Mouse (Mus musculus) MEL (cell line): ENCODE measurements around the gene Pcgf6. TPM values are rescaled to one million over a fixed set of nuclear protein-coding genes. Genes with fewer than 3 reads are reported as not detected.

Source experiments
- DNase-seq: peaks from one replicate; pipeline ENCODE4 v3.0.0; 2011; ENCODE audit warnings: low read depth, low spot score
- H3K27ac ChIP-seq: 2 replicates; pipeline ENCODE4 v1.5.1; 2012; ENCODE audit warnings: low read depth, mild to moderate bottlenecking, control low read depth, low read length, moderate library complexity; ENCODE audit not compliant: control insufficient read depth
- H3K27me3 ChIP-seq, 2 experiments: fragments of 150-350 bp in 1 of 2; sonication (generic) in 1 of 2; 2 replicates each; pipeline ENCODE4 v1.6.1; 2012; ENCODE audit warnings: low read length in 2 of 2, mild to moderate bottlenecking in 2 of 2, improper control_type of control experiment in 1 of 2, moderate library complexity in 1 of 2; ENCODE audit not compliant: insufficient read depth in 2 of 2, control insufficient read depth in 1 of 2
- H3K36me3 ChIP-seq, 2 experiments: 2 replicates each; pipeline ENCODE4 v1.6.1; 2012 to 2014; ENCODE audit warnings: low read length in 2 of 2, improper control_type of control experiment in 1 of 2, inconsistent platforms in 1 of 2, mild to moderate bottlenecking in 1 of 2; ENCODE audit not compliant: insufficient read depth in 2 of 2, control insufficient read depth in 1 of 2
- H3K4me1 ChIP-seq, 2 experiments: fragments of 150-350 bp in 1 of 2; sonication (generic) in 1 of 2; 2 replicates each; pipeline ENCODE4 v1.6.1; 2012; ENCODE audit warnings: low read length in 2 of 2, improper control_type of control experiment in 1 of 2, mild to moderate bottlenecking in 1 of 2; ENCODE audit not compliant: insufficient read depth in 2 of 2, control insufficient read depth in 1 of 2
- H3K4me3 ChIP-seq, 2 experiments: fragments of 150-350 bp in 1 of 2; sonication (generic) in 1 of 2; 2 replicates each; pipeline ENCODE4 v1.5.1; 2012; ENCODE audit warnings: low read depth in 2 of 2, low read length in 2 of 2, mild to moderate bottlenecking in 2 of 2, moderate library complexity in 2 of 2, control low read depth in 1 of 2, improper control_type of control experiment in 1 of 2; ENCODE audit not compliant: control insufficient read depth in 1 of 2, insufficient read depth in 1 of 2
- H3K79me2 ChIP-seq: 2 replicates; pipeline ENCODE4 v1.6.1; 2012; ENCODE audit warnings: mild to moderate bottlenecking, low read length, moderate library complexity; ENCODE audit not compliant: control insufficient read depth, poor library complexity, insufficient read depth
- H3K9ac ChIP-seq: 2 replicates; pipeline ENCODE4 v1.6.1; 2012; ENCODE audit warnings: low read depth, mild to moderate bottlenecking, control low read depth, low read length, moderate library complexity; ENCODE audit not compliant: control insufficient read depth, poor library complexity, severe bottlenecking
- H3K9me3 ChIP-seq: fragments of 150-350 bp; sonication (generic); replicated peaks from 2 replicates; pipeline ENCODE4 v1.6.1; 2012; ENCODE audit warnings: mild to moderate bottlenecking, low read length, improper control_type of control experiment, moderate library complexity; ENCODE audit not compliant: insufficient read depth
- BHLHE40 ChIP-seq: IDR thresholded peaks from 2 replicates; pipeline ENCODE4 v1.6.1; 2012; ENCODE audit warnings: low read depth, mild to moderate bottlenecking, inconsistent platforms, low read length, improper control_type of control experiment, borderline replicate concordance
- CHD1 ChIP-seq: IDR thresholded peaks from 2 replicates; pipeline ENCODE4 v1.6.1; 2012; ENCODE audit warnings: low read depth, mild to moderate bottlenecking, inconsistent platforms, low read length, improper control_type of control experiment
- CTCF ChIP-seq, 3 experiments: IDR thresholded peaks in 2 of 3; conservative IDR thresholded peaks in 1 of 3; 2 replicates each; pipeline ENCODE4 v1.5.1; 2011 to 2012; ENCODE audit warnings: low read length in 3 of 3, low read depth in 2 of 3, mild to moderate bottlenecking in 2 of 3, improper control_type of control experiment in 1 of 3, inconsistent platforms in 1 of 3, mixed read lengths in 1 of 3, moderate library complexity in 1 of 3; ENCODE audit not compliant: control insufficient read depth in 1 of 3, insufficient read depth in 1 of 3, poor library complexity in 1 of 3, severe bottlenecking in 1 of 3
- ELF1 ChIP-seq: IDR thresholded peaks from 2 replicates; pipeline ENCODE4 v1.6.1; 2014; ENCODE audit warnings: low read depth, mild to moderate bottlenecking, inconsistent platforms, low read length, improper control_type of control experiment, moderate library complexity
- HCFC1 ChIP-seq: IDR thresholded peaks from 2 replicates; pipeline ENCODE4 v1.6.1; 2012; ENCODE audit warnings: low read depth, mild to moderate bottlenecking, inconsistent platforms, low read length, improper control_type of control experiment, moderate library complexity
- JUND ChIP-seq: IDR thresholded peaks from 2 replicates; pipeline ENCODE4 v1.6.1; 2011; ENCODE audit warnings: low read depth, mild to moderate bottlenecking, improper control_type of control experiment, low read length
- MAFK ChIP-seq: IDR thresholded peaks from 2 replicates; pipeline ENCODE4 v1.6.1; 2011; ENCODE audit warnings: low read depth, mild to moderate bottlenecking, low read length, improper control_type of control experiment, borderline replicate concordance
- MAX ChIP-seq: IDR thresholded peaks from 2 replicates; pipeline ENCODE4 v1.6.1; 2011; ENCODE audit warnings: low read length, improper control_type of control experiment
- MAZ ChIP-seq: IDR thresholded peaks from 2 replicates; pipeline ENCODE4 v1.6.1; 2012; ENCODE audit warnings: low read depth, mild to moderate bottlenecking, inconsistent platforms, low read length, improper control_type of control experiment
- MYB ChIP-seq: IDR thresholded peaks from 2 replicates; pipeline ENCODE4 v1.6.1; 2011; ENCODE audit warnings: mild to moderate bottlenecking, low read depth, low read length, improper control_type of control experiment
- NELFE ChIP-seq: IDR thresholded peaks from 2 replicates; pipeline ENCODE4 v1.6.1; 2011; ENCODE audit warnings: low read depth, low read length, improper control_type of control experiment
- POLR2AphosphoS2 ChIP-seq: IDR thresholded peaks from 2 replicates; pipeline ENCODE4 v1.6.1; 2011; ENCODE audit warnings: low read length, improper control_type of control experiment
- SIN3A ChIP-seq: IDR thresholded peaks from 2 replicates; pipeline ENCODE4 v1.6.1; 2012; ENCODE audit warnings: low read length, improper control_type of control experiment, inconsistent platforms
- TAL1 ChIP-seq: IDR thresholded peaks from 2 replicates; pipeline ENCODE4 v1.6.1; 2012; ENCODE audit warnings: mild to moderate bottlenecking, inconsistent platforms, low read length, moderate library complexity, mixed read lengths
- TBP ChIP-seq: IDR thresholded peaks from 2 replicates; pipeline ENCODE4 v1.8.0; 2011; ENCODE audit warnings: low read depth, low read length, improper control_type of control experiment
- UBTF ChIP-seq: IDR thresholded peaks from 2 replicates; pipeline ENCODE4 v1.6.1; 2012; ENCODE audit warnings: low read depth, mild to moderate bottlenecking, inconsistent platforms, low read length, improper control_type of control experiment, moderate library complexity, borderline replicate concordance; ENCODE audit not compliant: insufficient read depth
- USF1 ChIP-seq: IDR thresholded peaks from 2 replicates; pipeline ENCODE4 v1.6.1; 2014; ENCODE audit warnings: low read depth, mild to moderate bottlenecking, inconsistent platforms, low read length, improper control_type of control experiment, moderate library complexity
- ZC3H11A ChIP-seq: IDR thresholded peaks from 2 replicates; pipeline ENCODE4 v1.6.1; 2012; ENCODE audit warnings: low read depth, mild to moderate bottlenecking, inconsistent platforms, low read length, improper control_type of control experiment
- ZKSCAN1 ChIP-seq: IDR thresholded peaks from 2 replicates; pipeline ENCODE4 v1.6.1; 2012; ENCODE audit warnings: low read depth, mild to moderate bottlenecking, inconsistent platforms, low read length, improper control_type of control experiment, moderate library complexity
- polyA plus RNA-seq, 2 experiments: library from polyadenylated mRNA; stranded (reverse) in 1 of 2; unstranded in 1 of 2; fragments of >175 nt in 1 of 2; fragments of >200 nt in 1 of 2; gene quantifications; 2 replicates each; pipeline versions ENCODE4 v1.2.1 to v1.2.4; 2012; ENCODE audit warnings: low replicate concordance in 2 of 2, low read depth in 1 of 2; ENCODE audit not compliant: insufficient read length in 2 of 2, insufficient read depth in 1 of 2, missing spikeins in 1 of 2
- total RNA-seq: library from RNA; depleted of rRNA; stranded (reverse); fragments of 300-350 nt; gene quantifications from 2 replicates; pipeline ENCODE4 v1.2.3, GENCODE M21; 2012

The Pcgf6 gene
- total and polyA plus RNA-seq, 3 experiments = 29.0 to 47.5 TPM; not detected in 1

GRCm38 (mm10) chr19:47013340-47014158 is 37.2 kb downstream of the Pcgf6 start:
- no peaks in the 10 kb centered on the region for H3K9me3 ChIP-seq
- no peak overlapping the region for H3K4me3 ChIP-seq
- no peaks in the 10 kb centered on the region for H3K4me1 ChIP-seq
- H3K79me2 ChIP-seq = no peaks in the 10 kb centered on the region
- no peak for TF ChIP-seq TAL1
- TF ChIP-seq USF1 = no peak
- TF ChIP-seq CHD1 = no peak
- no peak for TF ChIP-seq MAX
- TF ChIP-seq CTCF (IDR thresholded peaks at IDR 0.05 in 2 of 3, conservative IDR thresholded peaks at IDR 0.05 in 1 of 3; ENCODE audit: control insufficient read depth in 1 of 3, insufficient read depth in 1 of 3, low read depth in 2 of 3, low read length in 3 of 3, poor library complexity in 1 of 3, severe bottlenecking in 1 of 3) = no peak
- TF ChIP-seq ELF1 = no peak
- TF ChIP-seq HCFC1 = no peak
- TF ChIP-seq JUND = no peak
- no peak for TF ChIP-seq ZKSCAN1
- no peak for TF ChIP-seq POLR2AphosphoS2
- no peak for TF ChIP-seq SIN3A
- no peak for TF ChIP-seq MYB
- no peak for TF ChIP-seq MAZ
- no peak overlapping the region for H3K27ac ChIP-seq
- H3K27me3 ChIP-seq = peaks cover 3 to 6% of the 10 kb centered on the region in 2 experiments
- no peak for DNase-seq
- no peak overlapping the region for H3K9ac ChIP-seq
- H3K36me3 ChIP-seq = no peaks in the 10 kb centered on the region

- Histone ChIP-seq H3K4me1 (no peaks in the 10 kb centered on the region), H3K9me3 (no peaks in the 10 kb centered on the region), H3K36me3 (no peaks in the 10 kb centered on the region), H3K27me3 (peaks cover 3 to 8% of the 10 kb centered on the region in 2 experiments)
- TF ChIP-seq BHLHE40 (no peak), NELFE (no peak), ZC3H11A (no peak), UBTF (no peak), TBP (no peak), CTCF (IDR thresholded peaks at IDR 0.05 in 2 of 3, conservative IDR thresholded peaks at IDR 0.05 in 1 of 3; ENCODE audit: control insufficient read depth in 1 of 3, insufficient read depth in 1 of 3, low read depth in 2 of 3, low read length in 3 of 3, poor library complexity in 1 of 3, severe bottlenecking in 1 of 3) (no peak), ZKSCAN1 (no peak), MAFK (no peak), MAX (no peak)
- TF ChIP-seq, all 39 proteins: peak for 0
- no peak for DNase-seq
- H3K9ac ChIP-seq = no peak overlapping the region
- H3K27ac ChIP-seq = no peak overlapping the region
- no peaks in the 10 kb centered on the region for H3K79me2 ChIP-seq
- H3K4me3 ChIP-seq = no peak overlapping the region
Measured at GRCm38 (mm10) chr19:47012521-47013130, 38.1 kb downstream of the Pcgf6 start.
